Mouse (Mus musculus) ES-CJ7 (cell line): ENCODE results near the gene Rad51b.

Experiments
- DNase-seq: peaks from one replicate; pipeline ENCODE4 v3.0.0; 2011; ENCODE audit warnings: low read depth, low spot score

Rad51b gene

DNA sequence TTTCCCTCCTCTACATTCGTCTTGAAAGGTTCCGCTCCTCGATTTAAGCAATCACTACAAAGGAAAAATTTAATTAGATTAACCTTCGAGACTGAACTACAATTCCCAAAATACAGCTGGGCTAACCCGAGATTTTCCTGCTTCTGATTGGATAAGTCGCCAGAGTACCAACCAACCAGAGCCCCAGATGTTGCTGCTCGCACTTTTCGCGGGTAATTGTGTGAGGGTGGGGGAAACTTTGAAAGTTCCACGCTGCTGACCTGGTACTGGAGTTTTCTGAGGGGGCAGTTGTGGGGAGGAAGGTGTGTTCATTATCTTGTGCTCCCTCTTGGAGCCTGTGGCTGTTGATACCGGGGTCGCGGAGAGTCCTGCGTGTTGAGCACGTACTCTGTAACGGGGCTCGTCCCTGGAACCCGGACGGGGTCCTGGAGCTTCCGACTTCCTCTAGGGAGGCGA lies at the start of gene Rad51b:
TSS of gene Rad51b (plus strand) at position 162 of the 456 bp plus-strand sequence.
- DNase-seq: peak; percentile 94

DNA sequence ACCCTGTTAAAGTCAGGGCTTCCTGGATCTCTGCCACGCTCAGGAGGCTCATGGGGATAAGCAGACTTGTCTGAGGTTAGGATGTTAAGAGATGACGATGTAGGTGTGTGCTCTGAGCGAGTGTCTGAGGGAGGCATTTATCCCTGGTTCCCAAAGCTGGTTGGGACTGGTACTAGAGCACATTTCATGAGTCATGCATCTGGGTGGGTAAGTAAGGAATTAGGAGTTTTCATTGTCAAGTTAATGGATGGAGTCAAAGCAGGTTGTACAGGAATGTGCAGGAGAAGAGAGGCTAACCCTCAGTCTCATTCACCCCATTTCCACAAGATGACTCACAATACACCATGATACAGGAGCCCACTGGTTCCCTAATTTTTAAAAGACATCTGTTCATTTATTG lies 49.0 kb upstream of the Rad51b start:
- peak; percentile 46 for DNase-seq

DNA sequence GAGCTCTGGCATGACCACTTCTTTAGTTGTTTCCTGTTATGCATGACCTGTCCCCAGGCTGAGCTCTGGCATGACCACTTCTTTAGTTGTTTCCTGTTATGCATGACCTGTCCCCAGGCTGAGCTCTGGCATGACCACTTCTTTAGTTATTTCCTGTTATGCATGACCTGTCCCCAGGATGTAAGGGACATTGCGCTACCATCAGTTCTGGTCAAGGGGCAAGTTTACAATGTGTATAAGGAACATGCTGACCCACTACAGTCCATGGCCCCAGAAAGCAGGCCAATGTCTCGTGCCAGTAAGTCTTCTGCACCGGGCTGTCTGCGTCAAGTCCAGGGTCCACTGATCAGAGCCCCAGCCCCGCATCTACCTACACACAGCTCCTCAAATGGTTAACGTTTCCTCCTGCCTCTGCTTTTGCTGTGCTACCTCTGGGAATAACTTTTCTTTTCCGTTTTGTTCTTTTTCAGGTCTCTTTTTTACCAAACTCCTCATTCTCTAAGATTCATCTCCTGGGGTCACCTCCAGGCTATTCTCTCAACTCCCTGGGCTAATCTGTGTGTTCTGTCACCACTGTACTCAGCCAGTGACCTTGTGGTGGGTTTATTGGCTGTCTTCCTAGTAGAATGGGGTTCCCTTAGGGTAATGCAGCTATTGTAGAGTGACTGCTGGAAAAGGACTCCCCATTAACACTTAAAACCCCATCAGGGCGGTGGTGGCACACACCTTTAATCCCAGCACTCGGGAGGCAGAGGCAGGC lies 43.6 kb upstream of the Rad51b start:
- no peak for DNase-seq

DNA sequence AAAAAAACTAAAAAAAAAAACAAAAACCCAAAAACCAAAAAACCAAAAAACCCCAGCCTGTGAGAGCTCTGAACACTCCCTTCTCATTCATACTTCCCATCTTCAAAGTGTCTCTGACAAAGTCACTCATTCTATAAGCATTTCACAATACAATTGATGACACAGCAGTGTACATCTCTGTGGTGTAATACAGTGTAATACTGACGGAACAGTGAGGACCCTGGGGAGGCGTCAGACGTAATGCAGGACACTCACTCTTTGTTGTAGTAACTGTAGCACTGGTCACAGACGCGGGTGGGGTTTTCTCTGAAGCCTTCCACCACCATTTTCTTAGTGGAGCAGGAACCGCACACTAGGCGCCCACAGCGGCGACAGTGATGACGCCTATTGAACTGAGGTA lies 42.1 kb upstream of the Rad51b start:
- no peak for DNase-seq

DNA sequence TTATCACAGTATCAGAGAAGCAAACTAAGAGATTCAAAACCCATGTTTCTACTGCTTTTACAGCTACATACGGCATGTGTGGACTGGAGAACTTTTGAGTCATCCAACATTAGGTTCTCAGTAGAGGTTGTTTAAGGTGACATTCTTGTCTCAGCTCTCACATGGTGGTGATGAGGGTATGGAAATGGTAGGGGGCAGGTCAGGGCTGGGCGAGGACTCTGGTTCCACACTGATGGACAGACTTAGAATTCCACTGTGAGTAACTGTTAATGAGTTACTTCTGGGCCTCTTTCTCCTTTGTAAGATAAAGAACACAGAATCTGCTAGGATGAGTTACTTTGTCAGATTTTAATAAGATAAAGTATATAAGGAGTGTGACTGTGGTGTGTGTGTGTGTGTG lies 36.9 kb upstream of the Rad51b start:
- DNase-seq: no peak

DNA sequence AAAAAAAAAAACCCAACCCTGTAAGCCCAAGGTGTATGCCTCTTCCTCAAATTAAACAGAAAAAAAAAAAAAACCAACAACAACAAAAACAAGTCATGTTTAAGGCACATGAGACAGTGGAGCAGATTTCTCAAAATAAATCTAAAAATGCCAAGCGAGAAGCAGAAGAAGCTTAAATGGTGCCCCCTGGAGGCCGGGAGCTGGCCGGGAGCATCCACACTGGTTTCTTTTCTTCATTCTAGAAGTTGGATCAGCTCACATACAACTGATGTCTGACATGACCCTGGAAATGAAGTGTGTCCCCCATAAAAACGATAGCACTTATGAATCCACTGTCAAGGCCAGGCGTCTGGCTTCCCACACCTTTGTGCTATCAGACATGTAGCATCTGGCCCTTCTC lies 36.0 kb upstream of the Rad51b start:
- DNase-seq: peak; percentile 20

DNA sequence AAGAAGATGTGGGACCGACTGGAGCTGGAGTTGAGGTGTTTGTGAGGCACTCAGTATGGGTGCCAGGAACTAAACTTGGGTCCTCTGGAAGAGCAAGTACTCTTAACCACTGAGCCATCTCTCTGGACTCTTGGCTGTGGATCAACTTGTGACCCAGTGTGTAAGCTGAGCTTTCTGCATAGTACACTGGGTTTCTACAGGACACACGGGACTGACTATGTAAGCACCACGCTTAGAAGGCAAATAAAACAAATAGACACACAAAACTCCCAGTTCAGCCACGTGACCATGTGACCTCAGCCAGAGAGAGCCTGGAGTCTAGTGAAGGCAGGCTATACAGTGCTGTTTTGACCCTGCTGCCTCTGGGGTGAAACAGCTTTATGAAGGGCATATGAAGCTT lies 24.5 kb upstream of the Rad51b start:
- DNase-seq: no peak

DNA sequence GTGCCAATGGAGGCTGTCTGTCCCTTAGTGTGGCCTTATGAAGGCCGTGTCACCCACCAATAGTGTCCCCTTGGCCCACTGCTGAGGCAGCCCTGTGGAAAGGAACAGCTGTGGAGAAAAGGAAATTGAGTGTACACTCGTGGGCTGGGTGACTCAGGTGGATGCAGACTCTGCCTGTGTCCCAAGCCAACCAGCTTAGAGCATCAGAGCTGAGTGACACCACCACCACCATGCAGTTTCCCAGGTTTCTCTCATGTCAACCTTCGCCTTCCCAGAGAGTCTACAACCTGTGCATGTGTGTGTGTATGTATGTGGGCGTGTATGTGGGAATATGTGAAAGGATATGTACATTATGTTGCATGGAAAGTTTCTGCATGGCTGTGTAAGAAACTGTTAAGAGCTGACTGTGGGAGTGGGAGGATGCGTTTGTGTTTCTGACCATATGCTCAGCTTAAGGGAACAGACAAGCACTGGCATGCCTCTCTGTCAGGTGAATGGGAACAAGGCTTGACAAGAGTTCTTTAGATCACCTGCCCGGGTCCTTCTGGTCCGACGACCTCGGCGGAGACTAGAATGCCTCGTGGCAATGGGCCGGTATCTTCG lies 17.5 kb upstream of the Rad51b start:
- DNase-seq: no peak

DNA sequence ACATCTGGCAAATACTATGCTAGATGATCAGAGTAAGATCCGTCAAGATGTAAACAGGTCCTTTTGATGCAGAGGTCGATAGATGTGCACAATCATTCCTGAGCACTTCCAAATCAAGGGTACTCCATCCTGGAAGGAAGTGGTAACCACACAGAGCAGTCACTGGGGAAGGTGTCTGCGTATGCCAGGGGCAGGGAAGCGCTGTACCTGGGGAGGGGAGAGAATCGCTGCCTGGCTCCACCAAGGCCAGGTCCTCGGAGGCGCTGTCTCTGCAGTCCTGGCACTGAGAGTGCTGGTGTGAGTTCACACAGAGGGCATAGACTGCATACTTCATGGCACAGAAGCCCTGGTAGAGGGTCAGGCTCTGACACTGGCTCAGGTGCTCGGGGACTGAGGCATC lies 14.5 kb upstream of the Rad51b start:
- no peak for DNase-seq

DNA sequence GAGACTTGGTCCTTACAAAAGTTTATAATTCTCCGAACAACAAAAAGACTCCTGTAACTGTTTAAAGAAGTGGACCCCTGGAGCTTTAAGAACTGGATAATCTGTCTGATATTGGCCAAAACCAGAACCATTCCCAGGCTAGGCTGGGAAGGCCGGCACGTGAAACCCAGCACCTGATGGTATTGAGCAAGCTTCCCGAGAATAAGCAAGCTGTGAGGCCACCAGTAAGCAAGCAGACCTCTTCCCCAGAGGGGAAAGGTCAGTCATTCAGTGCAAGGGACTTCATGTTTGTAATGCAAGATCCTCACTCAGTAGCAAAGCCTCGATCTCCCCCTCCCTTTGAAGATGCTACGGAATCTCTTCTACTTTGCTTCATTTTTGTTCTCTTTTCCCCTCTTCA lies 4.2 kb upstream of the Rad51b start:
- DNase-seq: no peak

DNA sequence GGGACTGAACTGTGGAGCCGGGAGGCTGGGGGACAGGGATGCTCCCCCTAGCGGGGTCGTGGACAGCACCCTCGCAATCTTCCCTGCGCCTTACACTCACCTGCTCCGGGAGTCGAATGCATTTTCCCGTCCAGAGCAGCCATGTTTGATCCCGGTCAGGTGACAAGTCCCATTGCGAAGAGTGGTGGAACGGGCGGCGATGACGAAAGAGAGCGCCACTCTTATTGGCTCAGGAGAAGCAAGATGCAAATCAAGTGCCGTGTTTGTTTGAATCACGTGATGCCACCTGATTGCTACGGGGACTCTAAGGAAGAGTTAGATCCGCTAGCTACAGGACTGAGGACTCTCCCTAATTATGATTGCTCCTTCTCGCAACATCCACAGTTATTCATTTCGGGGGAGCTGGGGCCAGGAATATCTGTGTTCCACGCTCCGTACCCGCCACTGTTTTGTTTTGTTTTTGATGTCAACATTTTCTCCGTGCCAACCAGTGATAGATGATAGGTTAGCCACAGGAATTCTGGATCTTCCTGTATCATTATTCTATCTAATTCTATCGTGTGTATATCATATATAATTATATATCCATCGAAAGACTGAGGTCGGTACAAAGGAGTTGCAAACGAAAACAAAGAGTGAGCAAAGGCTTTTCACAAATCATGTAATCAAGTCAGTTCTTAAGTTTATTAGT lies 811 bp upstream of the Rad51b start, which contains the start of gene Zfyve26:
TSS of gene Zfyve26 (minus strand) at position 179 of the 691 bp plus-strand sequence.
- peak; percentile 99 for DNase-seq

DNA sequence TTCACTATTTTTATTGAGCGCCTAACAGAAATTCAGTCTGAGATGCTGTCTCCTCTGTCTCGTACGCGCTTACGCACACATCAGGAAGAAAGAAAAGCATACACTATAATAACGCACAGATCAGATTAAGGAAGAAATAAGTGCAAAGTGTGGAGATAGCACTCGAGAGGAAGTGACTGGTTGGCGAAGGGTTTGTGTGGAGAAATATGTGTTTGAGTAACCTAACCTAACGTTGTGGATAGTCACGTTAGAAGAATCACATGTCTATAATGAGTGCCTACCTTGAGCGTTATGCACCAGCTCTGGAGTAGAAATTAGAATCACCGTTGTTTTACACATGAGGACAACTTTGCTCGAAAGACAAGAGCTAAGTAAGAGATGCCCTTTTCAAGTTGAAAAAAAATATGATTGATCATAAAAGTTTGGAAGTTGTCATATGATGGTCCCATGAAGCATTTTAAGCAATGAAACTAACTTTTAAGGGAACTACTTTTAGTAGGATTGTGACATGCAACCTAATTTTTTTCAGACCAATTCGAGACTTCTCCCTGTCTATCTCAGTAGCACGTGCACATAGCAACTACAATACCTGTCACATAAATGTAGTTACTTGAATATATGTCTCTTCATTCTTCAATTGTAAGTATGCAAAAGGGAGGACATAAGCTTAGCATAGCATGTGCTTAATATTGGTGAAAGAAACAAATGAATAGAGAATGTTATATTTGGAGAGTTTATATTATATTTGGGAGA lies 978 bp downstream of the Rad51b start:
- DNase-seq: no peak

DNA sequence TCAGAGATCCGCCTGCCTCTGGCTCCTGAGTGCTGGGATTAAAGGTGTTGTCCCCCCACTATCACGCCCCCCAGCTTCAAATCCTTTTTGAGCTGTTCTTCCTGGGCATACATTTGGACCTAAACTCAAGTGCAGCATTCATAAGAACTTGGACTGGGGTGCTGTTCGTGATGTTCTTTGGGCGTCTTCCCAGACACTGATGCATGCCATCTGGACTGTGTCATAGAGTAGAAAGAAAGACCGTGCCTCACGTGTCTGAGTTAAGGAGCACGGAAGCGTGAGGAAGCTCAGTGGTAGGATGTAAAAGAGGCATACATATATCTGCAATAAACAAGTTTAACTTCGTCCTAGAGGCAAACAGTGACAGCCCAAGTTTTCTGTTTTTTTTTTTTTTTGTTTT lies 4.7 kb downstream of the Rad51b start:
- DNase-seq: no peak

DNA sequence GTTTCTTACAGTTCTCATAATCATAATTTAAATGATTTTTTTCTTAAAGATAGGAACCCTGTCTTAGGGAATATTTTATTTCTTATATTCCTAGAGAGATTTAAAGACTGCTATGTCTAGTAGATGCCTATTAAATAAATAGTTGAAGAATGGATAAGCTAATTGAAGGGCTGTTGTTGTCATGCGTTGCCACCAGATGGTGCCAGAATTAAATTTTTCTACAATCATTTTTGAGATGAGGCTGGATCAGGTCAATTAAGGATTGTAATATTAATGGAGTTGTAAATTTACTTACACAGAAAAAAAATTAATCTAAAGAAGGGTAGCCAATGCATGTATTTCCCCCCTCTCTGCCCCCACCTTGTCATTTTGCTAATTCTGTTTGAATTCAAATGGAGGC lies 8.0 kb downstream of the Rad51b start:
- DNase-seq: no peak

DNA sequence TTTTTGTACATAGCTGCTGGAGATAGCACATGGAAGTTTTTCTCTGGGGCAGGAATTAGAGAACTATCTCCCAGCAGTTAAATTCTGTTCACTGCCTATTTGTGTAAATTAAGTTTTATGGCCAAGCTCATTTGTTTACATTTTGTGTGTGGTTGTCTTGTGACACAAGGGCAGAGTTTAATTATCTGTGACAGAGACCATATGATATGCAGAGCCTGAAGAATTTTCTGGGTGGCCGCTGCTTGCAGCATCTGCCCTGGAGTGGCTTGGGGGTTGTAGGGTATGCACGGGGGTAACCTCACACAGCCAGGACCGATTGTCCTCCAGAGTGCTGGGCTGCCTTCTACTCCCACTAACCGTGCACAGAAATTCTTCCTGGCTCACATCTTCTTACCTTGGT lies 8.9 kb downstream of the Rad51b start:
- DNase-seq: no peak

DNA sequence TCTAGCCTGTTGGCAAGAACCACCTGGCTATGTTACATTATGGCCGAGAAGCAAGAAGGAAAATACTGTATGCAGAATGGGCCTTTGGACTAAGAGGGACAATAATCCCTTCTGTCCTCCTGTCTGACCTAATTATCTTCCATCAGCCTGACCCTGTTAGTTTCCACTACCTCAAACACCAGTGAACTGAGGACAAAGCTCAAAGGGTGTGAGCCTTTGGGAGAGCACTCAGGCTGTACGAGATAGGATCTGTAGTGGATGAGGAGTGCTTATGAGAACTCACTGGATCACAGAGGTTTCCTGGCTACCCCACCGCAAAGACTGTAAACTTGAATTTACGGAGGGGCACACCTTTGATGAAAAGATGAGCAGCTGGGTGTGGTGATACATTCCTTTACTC lies 16.6 kb downstream of the Rad51b start:
- DNase-seq: no peak

DNA sequence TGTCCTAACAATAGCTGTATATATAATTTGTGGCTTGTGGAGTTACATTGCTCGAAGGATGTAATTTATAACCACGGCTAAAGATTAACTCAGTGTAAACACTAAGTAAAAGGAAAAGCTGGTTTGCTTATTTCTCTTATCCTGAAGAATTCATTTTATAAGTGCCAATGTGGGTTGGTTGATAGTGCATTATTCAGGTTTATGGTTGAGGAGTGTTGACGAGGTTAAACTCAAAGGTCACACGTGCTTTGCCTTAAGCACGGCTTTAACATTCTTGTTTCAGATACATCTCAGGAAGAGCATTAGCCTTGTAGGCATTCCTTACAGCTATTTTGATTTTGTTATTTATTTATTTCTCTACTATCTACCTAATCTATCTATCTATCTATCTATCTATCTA lies 20.3 kb downstream of the Rad51b start:
- DNase-seq: no peak

DNA sequence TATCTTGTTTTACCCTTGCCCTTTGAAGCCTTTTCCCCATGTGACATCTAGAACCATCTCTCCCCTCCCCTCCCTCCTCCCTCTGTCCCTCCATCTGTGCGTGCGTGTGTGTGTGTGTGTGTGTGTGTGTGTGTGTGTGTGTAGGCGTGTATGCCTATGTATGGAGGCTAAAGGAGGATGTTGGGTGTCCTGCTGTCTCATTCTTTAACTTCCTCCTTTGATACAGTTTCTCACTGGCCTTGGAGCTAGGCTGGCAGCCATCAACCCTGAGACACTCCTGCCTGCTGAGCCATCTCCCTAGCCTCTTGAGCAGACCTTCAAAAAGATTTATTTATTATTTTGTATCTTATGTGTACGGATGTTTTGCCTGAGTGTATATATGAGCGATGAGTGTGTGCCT lies 23.8 kb downstream of the Rad51b start:
- DNase-seq: no peak

DNA sequence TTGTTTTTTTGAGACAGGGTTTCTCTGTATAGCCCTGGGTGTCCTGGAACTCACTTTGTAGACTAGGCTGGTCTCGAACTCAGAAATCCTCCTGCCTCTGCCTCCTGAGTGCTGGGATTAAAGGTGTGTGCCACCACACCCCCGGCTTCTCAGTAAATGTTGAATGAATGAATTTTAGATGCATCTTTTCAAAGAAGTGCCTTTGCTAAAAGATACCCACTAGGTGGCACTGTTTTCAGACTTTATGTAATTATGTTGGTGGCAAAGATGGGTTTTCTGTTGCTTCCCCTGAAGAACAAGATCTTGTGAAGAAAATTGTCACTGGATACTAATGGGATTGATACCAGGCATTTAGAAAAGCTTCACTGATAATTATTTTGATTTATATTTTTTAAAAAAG lies 25.5 kb downstream of the Rad51b start:
- peak; percentile 32 for DNase-seq

DNA sequence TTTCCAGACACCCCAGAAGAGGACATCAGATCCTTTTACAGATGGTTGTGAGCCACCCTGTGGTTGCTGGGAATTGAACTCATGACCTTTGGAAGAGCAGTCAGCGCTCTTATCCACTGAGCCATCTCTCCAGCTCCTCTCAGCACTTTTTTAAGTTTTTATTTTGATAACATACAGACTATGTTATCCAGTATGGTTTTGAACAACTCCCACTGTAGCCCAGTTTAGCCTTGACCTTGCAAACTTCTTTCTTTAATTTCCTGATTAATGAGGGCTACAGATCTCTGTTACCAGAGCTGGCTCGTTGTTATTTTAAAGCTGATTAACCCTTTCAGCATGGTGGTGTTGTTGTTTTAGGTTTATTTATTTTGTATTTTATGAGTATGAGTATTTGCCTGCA lies 29.2 kb downstream of the Rad51b start:
- DNase-seq: no peak

DNA sequence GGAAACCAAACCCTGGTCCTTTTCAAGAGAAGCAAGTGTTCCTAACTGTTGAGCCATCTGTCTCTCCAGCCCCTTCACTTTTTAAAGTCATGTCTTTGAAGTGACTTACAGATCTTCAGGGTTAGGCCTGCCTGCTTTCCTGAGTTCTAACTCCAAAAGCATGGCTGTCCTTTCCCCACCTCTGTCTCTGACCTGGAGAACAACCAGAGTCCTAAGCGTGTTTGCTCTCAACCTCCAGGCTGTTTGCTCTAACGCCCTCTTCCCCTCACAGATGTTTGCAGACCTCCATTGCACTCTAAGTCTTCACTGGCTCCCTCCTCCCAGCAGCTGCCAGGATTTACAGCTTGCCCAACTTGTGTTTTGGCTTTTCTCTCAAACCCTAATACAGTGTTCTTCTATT lies 29.7 kb downstream of the Rad51b start:
- DNase-seq: no peak

DNA sequence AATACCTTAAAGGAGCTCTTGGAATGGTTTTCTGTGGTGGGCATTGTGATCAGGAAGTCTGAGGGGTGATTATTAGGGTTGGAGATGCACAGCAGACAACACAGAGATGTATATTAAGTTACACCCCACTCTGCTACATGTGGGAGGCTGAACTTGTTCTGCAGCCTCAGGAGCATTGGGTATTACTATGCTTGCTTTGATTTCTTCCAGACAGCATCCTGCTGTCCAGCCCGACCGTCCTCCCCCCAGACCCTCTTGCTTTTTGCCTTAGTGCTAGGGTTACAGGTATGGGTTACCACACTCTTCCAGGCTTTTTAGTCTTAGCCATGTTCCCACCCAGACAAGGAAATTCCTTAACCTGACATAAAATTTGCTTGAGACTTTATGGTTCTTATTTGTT lies 30.8 kb downstream of the Rad51b start:
- DNase-seq: no peak
